Mouse (Mus musculus): ENCODE data around the gene Spen.

Spen gene

DNA sequence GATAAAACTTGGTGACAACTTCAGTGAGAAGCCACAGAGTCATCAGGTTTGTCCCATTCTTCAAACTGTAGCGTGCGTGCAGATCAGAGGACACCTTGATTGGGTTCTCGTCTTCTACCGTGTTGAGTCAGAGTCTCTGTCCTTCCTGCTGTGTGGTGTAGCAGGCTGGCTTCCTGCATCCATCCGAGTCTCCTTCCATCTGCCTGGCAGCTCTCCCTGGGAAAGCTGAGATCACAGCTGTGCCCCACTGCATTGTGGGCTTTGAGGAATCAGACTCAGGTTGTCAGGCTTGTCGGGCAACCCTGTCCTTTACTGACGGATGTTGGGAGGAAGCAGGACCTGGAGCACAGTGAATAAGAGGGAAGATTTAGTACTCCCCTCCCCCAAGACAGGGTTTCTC is 92.2 kb downstream of the Spen start:
- in situ Hi-C loops (cut with MboI) = no loop called here

GRCm38 (mm10) chr4:141445328-141445720 is 93.1 kb downstream of the Spen start:
- in situ Hi-C loops (cut with MboI) = no loop called here

- in situ Hi-C loops (cut with MboI) = no loop called here
Observed at GRCm38 (mm10) chr4:141444451-141445327, 93.7 kb downstream of the Spen start, which contains the start of gene Zbtb17. Gene Zbtb17, plus strand, starts transcription at chr4:141444654.

GRCm38 (mm10) chr4:141443641-141444429 is 94.6 kb downstream of the Spen start:
- in situ Hi-C loops (cut with MboI) = no loop called here

GRCm38 (mm10) chr4:141440877-141441276 is 97.5 kb downstream of the Spen start:
- in situ Hi-C loops (cut with MboI) = no loop called here

GRCm38 (mm10) chr4:141439083-141439803 is 99.2 kb downstream of the Spen start:
- in situ Hi-C loops (cut with MboI) = loop anchor here (10.0 kb wide), 1 partner anchor 126 kb away; no protein-coding TSS in a partner anchor

GRCm38 (mm10) chr4:141435974-141436373 is 102.4 kb downstream of the Spen start, which contains the start of gene Srarp:
Gene Srarp, minus strand, starts transcription at chr4:141436105.
- in situ Hi-C loops (cut with MboI) = loop anchor here (10.0 kb wide), 1 partner anchor 129 kb away; no protein-coding TSS in a partner anchor

- in situ Hi-C loops (cut with MboI) = loop anchor here (10.0 kb wide), 1 partner anchor 132 kb away; no protein-coding TSS in a partner anchor
Observed at GRCm38 (mm10) chr4:141433191-141433590, 105.2 kb downstream of the Spen start.

DNA sequence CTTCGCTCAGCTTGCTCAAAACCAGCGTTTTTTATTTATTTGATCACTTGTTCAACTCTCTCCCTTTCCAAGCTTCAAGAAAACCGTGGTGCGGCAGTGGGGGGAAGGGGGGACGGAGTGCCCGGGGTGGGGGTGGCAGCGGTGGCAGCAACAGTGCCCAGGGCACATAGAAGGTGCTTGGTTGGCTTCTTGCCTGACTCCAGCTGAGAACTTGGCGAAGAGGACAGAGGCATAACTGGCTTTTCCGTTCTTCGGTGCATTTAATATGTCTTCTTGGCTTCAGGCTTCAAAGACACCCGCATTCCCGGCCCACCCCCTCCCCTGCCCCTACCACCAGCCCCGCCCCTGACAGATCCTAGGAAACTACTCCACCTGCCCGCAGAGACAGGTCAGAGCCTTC is 105.7 kb downstream of the Spen start:
- in situ Hi-C loops (cut with MboI) = loop anchor here (10.0 kb wide), 1 partner anchor 132 kb away; no protein-coding TSS in a partner anchor

- in situ Hi-C loops (cut with MboI) = loop anchor here (10.0 kb wide), 1 partner anchor 134 kb away; no protein-coding TSS in a partner anchor
Observed at GRCm38 (mm10) chr4:141430997-141431396, 107.4 kb downstream of the Spen start.

DNA sequence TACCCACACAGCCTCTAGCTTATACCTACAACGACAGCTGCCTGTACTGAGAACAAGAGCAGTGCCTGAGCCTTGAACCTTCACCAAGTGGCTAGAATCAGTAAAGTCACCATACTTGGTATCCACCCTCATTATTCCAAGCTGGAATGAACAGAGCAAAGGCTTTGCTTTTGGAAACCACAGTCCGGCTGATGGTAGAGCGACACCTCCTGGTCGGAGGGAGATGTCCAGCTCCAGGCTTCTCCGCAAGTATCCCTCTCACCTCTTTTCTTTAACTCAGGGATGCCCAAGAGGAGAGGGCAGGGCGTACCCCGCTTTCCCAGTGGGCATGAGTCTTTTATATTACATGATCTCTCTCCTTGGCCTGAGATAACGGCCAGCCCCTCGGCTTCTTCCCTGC is 108.5 kb downstream of the Spen start:
- in situ Hi-C loops (cut with MboI) = loop anchor here (10.0 kb wide), 1 partner anchor 135 kb away; no protein-coding TSS in a partner anchor

DNA sequence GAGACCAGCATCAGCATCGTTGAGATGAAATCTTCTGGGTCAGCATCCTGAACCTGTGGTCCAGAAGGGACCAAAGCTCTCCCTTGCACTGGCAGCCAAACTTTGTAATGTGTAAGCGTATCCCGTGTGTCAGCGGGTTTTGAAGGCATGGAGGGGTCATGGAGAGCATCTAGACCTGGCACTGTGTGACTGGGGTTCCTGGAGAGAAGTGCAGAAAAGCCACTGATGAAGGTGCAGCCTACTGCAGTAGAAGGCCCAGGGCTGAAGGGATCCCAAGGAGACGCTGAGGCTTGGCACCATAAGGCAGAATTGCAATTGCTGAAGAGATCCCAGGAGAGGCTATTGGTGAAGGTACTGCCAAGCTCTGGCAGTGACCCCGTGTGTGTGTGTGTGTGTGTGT is 109.0 kb downstream of the Spen start:
- in situ Hi-C loops (cut with MboI) = no loop called here

- in situ Hi-C loops (cut with MboI) = no loop called here
Observed at GRCm38 (mm10) chr4:141427921-141428320, 110.5 kb downstream of the Spen start.

DNA sequence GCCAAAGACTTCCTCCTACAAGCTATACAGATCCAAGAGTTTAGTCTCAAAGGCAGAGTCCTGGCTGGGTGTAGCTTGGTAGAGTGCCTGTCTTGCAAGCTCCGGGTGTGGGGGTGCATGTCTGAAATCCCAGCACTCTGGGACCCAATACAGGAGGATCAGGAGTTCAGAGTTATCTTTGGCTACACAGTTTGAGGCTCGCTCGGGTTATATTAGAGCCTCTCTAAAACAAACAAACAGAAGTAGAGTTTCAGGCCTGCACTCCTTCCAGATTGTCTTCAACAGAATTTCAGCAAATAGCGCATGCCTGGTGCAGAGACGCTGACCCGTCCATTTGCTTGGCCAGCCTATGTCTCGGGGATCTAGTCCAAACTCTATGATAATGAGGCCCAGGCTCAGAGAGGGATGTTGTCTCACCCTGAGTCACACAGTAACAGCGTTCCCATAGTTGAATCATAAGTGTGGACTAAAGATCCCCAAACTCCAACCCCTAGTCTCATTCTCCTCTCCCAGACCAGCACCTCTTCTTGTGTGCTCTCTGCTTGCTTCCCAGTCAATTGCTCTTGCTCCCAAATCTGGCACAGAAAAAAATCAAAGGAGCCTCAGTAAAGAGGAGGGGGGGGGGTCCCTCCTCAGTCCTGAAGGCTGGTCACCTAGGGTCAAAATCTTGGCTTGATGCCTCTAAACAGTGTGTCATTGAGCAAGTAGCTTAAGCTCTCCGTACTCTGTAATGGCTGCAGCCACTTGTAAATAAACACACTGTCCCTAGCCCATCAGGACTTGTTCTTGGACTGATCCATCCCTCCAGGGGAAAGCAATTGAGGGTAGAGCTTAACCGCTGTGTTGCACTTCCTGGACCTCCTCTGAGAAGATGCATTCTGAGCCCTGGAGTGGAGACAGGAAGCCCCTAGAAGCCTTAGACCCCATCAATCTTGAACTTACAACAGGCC is 111.3 kb downstream of the Spen start:
- in situ Hi-C loops (cut with MboI) = no loop called here

DNA sequence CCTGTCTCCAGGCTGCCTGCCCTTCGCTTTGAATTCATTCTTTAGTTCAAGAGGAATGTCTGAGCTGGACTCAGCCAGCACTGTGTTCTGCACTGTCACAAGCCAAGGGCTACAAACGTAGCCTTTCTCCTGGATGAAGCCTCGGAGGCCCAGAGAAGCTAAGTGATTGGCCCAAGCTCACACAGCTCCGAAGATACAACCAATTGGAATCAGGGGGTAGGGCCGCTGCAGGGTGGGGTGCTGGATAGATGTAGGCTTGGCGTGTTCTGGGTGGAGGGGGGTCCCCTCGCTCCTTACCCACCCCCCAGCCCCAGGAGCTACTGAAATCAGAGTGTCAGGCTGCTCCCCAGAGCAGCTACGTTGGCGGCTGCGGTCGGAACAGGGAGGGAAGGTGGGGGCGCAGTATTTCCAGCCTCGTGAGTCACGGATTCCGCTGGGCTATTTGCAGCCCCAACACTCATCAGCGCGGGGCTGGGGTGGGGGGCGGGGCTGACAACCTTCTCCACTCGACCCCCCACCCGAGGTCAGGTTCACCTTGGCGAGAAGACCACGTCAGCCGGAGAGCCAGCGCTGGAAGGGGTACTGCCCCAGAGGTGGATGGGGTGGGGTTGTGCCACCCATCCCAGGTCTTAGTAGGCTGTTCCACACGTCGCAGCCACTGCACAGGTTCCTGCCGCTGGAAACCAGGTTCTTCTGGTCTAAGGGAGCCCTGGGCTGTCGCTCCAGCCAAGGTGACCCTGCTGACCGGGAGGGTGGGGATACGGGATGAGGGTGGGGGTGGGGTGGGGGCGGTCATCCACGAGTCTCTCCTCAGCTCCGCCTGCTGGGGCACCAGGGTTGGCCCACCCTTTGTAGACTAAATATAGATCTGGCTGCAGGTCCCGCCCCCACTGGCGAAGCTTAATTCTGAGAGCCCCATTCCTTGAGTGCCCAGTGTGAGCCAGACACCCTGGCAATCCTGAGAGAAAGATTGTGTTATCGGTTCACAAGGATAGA is 112.6 kb downstream of the Spen start:
- in situ Hi-C loops (cut with MboI) = no loop called here

- in situ Hi-C loops (cut with MboI) = no loop called here
Observed at GRCm38 (mm10) chr4:141423691-141424431, 114.5 kb downstream of the Spen start.

DNA sequence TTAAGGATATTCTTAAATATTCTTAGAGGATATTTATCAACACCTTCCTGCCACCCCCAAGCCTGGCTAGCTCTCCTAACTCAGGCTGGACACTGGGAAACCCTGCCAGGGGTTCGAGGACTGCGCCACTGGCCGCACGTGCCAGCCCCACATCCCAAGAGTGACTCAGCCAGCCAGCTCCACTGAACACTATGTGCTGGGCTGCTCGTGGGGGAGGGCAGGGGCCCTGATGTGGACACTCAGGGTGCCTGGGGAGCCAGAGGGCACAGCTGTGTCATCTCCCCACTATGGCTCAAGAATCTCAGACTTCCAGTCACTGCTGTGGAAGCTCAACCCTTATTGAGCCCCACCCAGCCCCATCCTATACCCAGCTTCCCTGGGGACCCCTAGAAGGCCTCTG is 115.1 kb downstream of the Spen start:
- in situ Hi-C loops (cut with MboI) = no loop called here

DNA sequence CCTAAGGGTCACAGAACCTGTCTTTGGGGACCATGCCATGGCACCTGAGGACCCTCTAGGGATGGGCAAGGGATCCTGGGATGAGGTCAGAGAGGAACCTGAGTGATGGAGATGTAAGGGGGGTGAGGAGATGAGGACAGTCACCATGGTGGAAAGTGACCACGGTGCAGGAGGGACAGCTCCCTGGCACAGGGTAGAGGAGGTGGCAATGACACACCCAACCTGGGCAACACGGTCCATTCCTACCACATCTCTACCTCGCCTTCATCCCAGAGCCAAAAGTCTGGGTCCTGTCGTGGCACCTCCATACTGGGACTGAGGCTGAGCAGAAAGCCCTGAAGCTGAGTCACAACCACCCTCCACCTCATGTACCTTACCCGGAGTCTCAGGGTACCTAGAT is 115.6 kb downstream of the Spen start:
- in situ Hi-C loops (cut with MboI) = no loop called here

- in situ Hi-C loops (cut with MboI) = no loop called here
Observed at GRCm38 (mm10) chr4:141421423-141421822, 117.0 kb downstream of the Spen start.
